Mouse (Mus musculus) intestine, embryonic 14.5 days (tissue): ENCODE measurements at regions not wholly inside any gene's neighbourhood (a gene's known extent, or its start where the extent isn't known, plus 50 kb on each side); places are given as distances from the start of the nearest gene placed in this dataset.

ENCODE experiments used
- ATAC-seq: fragments of 200-750 bp; cut with Nextera tagmentation; replicated peaks from 2 replicates; pipeline ENCODE4 v1.8.0; 2017; ENCODE audit warnings: low read depth, moderate number of reproducible peaks, moderate TSS enrichment, moderate library complexity; ENCODE audit not compliant: low FRiP score, low TSS enrichment
- DNase-seq: peaks from one replicate; pipeline ENCODE4 v3.0.0-alpha.2; 2018; ENCODE audit warnings: low spot score
- H3K27ac ChIP-seq: fragments of 300-500 bp; sonication (generic); 2 replicates; pipeline ENCODE4 v1.5.1; 2014; ENCODE audit warnings: low read depth, mild to moderate bottlenecking, control low read depth
- H3K27me3 ChIP-seq: fragments of 300-500 bp; sonication (generic); replicated peaks from 2 replicates; pipeline ENCODE4 v1.6.1; 2014; ENCODE audit warnings: low read length, control low read depth; ENCODE audit not compliant: control insufficient read depth, insufficient read depth
- H3K36me3 ChIP-seq: fragments of 300-500 bp; sonication (generic); 2 replicates; pipeline ENCODE4 v1.6.1; 2014; ENCODE audit warnings: low read length, control low read depth; ENCODE audit not compliant: control insufficient read depth, insufficient read depth
- H3K4me1 ChIP-seq: fragments of 300-500 bp; sonication (generic); replicated peaks from 2 replicates; pipeline ENCODE4 v1.6.1; 2014; ENCODE audit warnings: low read length, control low read depth, mixed read lengths; ENCODE audit not compliant: control insufficient read depth, insufficient read depth
- H3K4me2 ChIP-seq: fragments of 300-500 bp; sonication (generic); 2 replicates; pipeline ENCODE4 v1.6.1; 2014; ENCODE audit warnings: low read length
- H3K4me3 ChIP-seq: fragments of 300-500 bp; sonication (generic); 2 replicates; pipeline ENCODE4 v1.5.1; 2014; ENCODE audit warnings: low read depth, low read length, control low read depth, mixed read lengths
- H3K9ac ChIP-seq: fragments of 300-500 bp; sonication (generic); 2 replicates; pipeline ENCODE4 v1.6.1; 2014; ENCODE audit warnings: mild to moderate bottlenecking, low read length
- H3K9me3 ChIP-seq: fragments of 300-500 bp; sonication (generic); 2 replicates; pipeline ENCODE4 v1.6.1; 2016; ENCODE audit warnings: low read length, control low read depth; ENCODE audit not compliant: control insufficient read depth
- WGBS: fragments of 180-500 bp; shearing (Covaris S2); extraction: QIAGEN DNeasy Blood & Tissue Kit; methylation state at CpG from one replicate; pipeline ENCODE4 v1.1.7; 2014; 5-methylcytosine and 5-hydroxymethylcytosine counted together

DNA sequence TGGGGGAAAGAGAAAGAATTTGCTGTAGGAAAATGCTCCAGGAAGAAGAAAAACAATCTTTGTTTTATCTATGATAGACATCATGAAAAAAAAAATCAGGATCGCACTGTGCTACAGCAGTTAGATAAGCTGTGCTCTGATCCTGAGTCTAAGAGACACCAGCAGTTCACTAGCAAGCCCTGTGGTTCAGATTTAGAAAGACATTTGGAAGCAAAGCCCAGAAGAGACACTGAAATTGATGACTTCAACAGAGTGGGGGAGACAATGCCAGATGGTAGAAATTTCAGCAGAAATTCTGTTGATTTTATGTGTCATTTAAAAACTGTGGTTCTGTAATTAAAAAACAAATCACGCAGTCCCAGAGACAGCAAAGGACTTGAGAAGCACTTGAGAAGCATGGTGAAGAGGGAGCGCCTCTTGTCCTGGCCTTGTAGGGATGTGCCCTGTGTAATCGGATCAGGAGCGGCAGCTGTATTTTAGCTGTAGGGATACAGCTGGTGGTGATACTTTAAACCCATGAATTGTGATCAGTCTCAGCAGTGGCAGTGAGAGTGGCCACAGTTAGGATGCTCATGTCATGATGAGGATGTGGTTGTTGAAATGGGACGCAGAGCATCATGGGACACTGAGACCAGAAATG, 296.4 kb upstream of the Nt5e start:
- Histone ChIP-seq H3K4me3 (no peak overlapping the region), H3K9ac (no peak overlapping the region), H3K4me2 (no peak overlapping the region), H3K4me1 (no peaks in the 10 kb centered on the region), H3K27ac (no peak overlapping the region), H3K9me3 (no peaks in the 10 kb centered on the region), H3K27me3 (no peaks in the 10 kb centered on the region), H3K36me3 (no peaks in the 10 kb centered on the region)
- 79% methylated on average over 6 of the region's 6 CpGs for WGBS
- DNase-seq = no peak
- ATAC-seq = no peak

DNA sequence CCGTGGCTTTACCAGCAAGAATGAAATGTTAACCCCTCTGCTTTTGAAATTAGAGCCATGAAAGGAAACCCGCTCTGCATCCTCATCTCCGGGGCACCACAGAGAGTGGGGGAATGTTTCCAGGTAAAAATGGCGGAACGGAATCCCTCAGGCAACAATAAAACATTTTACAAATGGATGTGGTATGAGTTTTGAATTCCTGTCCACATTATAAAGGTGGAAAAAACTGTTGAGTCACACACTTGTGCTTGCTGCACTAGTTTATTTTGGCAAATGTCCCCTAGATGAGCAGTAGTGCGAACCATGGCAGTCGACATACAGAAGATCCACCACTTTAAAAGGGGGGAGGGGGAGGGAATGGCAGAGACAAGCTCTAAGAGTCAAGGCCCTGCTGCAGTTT, 289.4 kb upstream of the Nt5e start:
- Histone ChIP-seq H3K27ac (no peak overlapping the region), H3K36me3 (no peaks in the 10 kb centered on the region), H3K4me2 (no peak overlapping the region), H3K9ac (no peak overlapping the region), H3K9me3 (no peaks in the 10 kb centered on the region), H3K4me3 (no peak overlapping the region), H3K27me3 (no peaks in the 10 kb centered on the region), H3K4me1 (no peaks in the 10 kb centered on the region)
- DNase-seq (no peak), ATAC-seq (no peak)
- 89% methylated on average over 7 of the region's 7 CpGs for WGBS

- no peaks in the 10 kb centered on the region for H3K4me1 ChIP-seq
- DNase-seq (no peak), ATAC-seq (no peak)
- no peak overlapping the region for H3K27ac ChIP-seq
- H3K36me3 ChIP-seq = no peaks in the 10 kb centered on the region
- H3K27me3 ChIP-seq = no peaks in the 10 kb centered on the region
- H3K4me3 ChIP-seq = no peak overlapping the region
- no peaks in the 10 kb centered on the region for H3K9me3 ChIP-seq
- H3K9ac ChIP-seq = no peak overlapping the region
- no peak overlapping the region for H3K4me2 ChIP-seq
- 72% methylated on average over 13 of the region's 13 CpGs for WGBS
These were observed 277.7 kb upstream of the Nt5e start for GRCm38 (mm10) chr9:88049270-88049669.

DNA sequence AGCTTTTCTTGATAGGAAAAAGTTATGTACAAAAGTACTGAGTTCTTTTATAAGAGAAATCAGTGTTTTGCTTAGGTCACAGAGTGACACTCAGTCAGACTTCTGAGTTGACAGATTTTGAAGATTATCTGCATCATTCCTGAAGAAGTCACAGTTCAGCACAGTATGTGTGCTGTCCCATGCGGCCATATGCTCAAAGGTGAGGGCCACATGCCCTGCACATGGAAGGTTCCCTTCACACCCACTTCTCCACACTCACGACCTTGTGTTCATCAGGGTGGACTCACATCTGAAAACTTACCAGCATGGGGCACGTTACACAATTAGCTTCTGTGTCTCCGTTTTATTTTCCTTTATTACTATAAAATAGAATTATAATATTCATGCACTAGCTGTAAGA, 277.2 kb upstream of the Nt5e start:
- Histone ChIP-seq H3K9me3 (no peaks in the 10 kb centered on the region), H3K4me1 (no peaks in the 10 kb centered on the region), H3K4me3 (no peak overlapping the region), H3K9ac (no peak overlapping the region), H3K4me2 (no peak overlapping the region), H3K36me3 (no peaks in the 10 kb centered on the region), H3K27ac (no peak overlapping the region), H3K27me3 (no peaks in the 10 kb centered on the region)
- ATAC-seq = no peak
- WGBS = 82% methylated on average over 4 of the region's 4 CpGs
- no peak for DNase-seq

DNA sequence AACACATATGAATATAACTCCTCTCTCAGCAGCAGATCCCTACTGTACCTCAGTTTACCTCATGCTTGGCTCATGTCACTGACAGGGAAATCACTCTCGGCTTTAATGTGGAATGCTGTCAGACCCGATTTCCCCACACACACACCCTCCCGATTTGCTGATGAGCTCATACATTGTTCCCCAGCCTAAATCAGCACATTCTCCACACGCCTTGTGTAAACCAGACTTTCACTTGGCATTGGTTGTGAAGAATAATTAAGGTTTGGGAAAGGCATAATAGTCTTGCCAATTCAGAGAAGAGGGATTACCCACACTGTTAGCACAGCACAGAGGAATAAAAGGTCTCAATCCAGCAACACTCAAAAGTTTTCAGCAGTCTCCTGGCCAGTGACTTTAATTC, 268.4 kb upstream of the Nt5e start:
- no peaks in the 10 kb centered on the region for H3K27me3 ChIP-seq
- no peak for DNase-seq
- H3K27ac ChIP-seq = no peak overlapping the region
- ATAC-seq = no peak
- H3K4me2 ChIP-seq = no peak overlapping the region
- 57% methylated on average over 4 of the region's 4 CpGs for WGBS
- no peaks in the 10 kb centered on the region for H3K36me3 ChIP-seq
- H3K4me3 ChIP-seq = no peak overlapping the region
- H3K4me1 ChIP-seq = no peaks in the 10 kb centered on the region
- no peak overlapping the region for H3K9ac ChIP-seq
- H3K9me3 ChIP-seq = no peaks in the 10 kb centered on the region

DNA sequence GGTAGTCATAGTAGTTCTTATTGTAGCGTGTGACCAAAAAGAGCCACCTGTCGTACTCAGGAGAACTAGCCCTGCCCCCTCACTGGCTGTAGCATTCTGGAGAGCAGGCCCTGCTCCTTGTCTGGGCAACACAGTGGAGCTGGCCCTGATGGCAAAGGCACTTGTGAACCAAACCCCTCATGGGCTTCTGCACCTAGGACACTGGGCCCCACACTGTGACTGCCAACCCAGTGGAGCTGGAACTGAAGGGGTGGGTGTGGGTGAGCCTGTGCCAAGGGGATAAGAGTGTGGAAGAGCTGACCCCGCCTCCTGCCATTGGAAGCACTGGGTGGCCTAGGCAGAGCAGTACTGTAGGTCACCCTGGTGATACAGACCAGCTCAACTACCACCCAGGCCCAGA, 268.0 kb upstream of the Nt5e start:
- no peaks in the 10 kb centered on the region for H3K36me3 ChIP-seq
- no peak overlapping the region for H3K27ac ChIP-seq
- no peaks in the 10 kb centered on the region for H3K4me1 ChIP-seq
- H3K9me3 ChIP-seq = no peaks in the 10 kb centered on the region
- ATAC-seq (no peak), DNase-seq (no peak)
- WGBS = 82% methylated on average over 3 of the region's 3 CpGs
- no peak overlapping the region for H3K4me3 ChIP-seq
- H3K9ac ChIP-seq = no peak overlapping the region
- H3K4me2 ChIP-seq = no peak overlapping the region
- H3K27me3 ChIP-seq = no peaks in the 10 kb centered on the region

DNA sequence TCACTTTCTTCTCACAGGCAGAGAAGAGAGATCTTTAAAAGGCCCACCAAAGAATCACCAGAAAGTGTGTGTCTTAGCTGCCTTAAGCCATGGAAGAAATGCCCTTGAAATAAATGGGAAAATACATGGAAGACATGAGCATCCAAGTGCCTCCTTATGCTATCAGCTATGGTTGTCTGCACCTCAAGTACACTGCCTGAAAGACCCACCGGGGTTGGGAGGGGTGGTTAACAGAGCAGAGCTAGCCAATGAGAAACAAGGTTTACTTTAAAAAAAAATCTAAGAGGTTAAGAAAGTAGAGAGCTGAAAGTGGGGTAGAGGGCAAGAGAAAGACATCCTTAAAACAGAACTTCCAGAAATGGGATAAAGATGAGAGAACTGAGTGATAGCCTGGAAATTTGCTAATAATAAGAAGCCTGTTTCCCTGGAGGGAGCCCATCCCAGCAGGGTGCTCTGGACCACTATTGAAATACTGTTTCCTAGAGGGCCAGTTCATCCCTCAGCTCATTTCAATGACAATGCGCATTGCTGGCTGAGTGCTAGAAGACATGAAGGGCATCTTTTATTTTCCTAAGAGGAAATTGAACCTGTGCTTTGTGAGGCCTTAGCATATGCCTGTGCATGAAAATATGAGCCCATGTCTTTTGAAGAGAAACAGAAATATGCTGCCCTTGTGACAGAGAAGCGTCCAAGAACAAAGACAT, 262.9 kb upstream of the Nt5e start:
- H3K9me3 ChIP-seq = no peaks in the 10 kb centered on the region
- no peak overlapping the region for H3K9ac ChIP-seq
- H3K36me3 ChIP-seq = no peaks in the 10 kb centered on the region
- WGBS = 62% methylated on average over 3 of the region's 3 CpGs
- no peaks in the 10 kb centered on the region for H3K4me1 ChIP-seq
- DNase-seq (no peak), ATAC-seq (no peak)
- H3K4me3 ChIP-seq = no peak overlapping the region
- H3K27me3 ChIP-seq = no peaks in the 10 kb centered on the region
- no peak overlapping the region for H3K27ac ChIP-seq
- H3K4me2 ChIP-seq = no peak overlapping the region

- H3K4me2 ChIP-seq = no peak overlapping the region
- no peak overlapping the region for H3K27ac ChIP-seq
- H3K27me3 ChIP-seq = no peaks in the 10 kb centered on the region
- H3K9ac ChIP-seq = no peak overlapping the region
- WGBS = 58% methylated on average over 4 of the region's 4 CpGs
- no peaks in the 10 kb centered on the region for H3K36me3 ChIP-seq
- H3K9me3 ChIP-seq = no peaks in the 10 kb centered on the region
- no peak for ATAC-seq
- no peak for DNase-seq
- no peaks in the 10 kb centered on the region for H3K4me1 ChIP-seq
- no peak overlapping the region for H3K4me3 ChIP-seq
These were observed 261.9 kb upstream of the Nt5e start for GRCm38 (mm10) chr9:88065057-88065456.

DNA sequence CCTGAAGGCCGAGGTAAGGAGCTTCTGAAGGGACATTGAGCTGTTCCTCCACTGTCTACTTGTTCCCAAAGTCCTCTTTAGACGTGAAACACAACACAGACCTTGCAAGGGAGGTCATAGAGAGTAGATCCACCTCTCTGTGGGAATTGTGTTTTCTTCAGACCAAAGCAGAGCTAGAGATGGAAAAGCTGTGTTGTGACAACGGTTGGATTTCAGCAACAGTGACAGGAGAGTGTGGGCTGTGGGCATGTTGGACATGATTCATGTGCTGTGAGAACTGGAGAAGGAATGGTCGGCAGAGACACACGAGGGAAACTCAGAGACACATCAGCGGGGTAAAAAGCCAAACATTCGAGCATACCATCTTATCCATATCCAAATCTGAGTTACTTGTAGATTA, 261.2 kb upstream of the Nt5e start:
- no peaks in the 10 kb centered on the region for H3K36me3 ChIP-seq
- H3K4me3 ChIP-seq = no peak overlapping the region
- no peaks in the 10 kb centered on the region for H3K4me1 ChIP-seq
- no peak overlapping the region for H3K9ac ChIP-seq
- H3K27ac ChIP-seq = no peak overlapping the region
- no peak for DNase-seq
- 74% methylated on average over 7 of the region's 7 CpGs for WGBS
- ATAC-seq = no peak
- no peak overlapping the region for H3K4me2 ChIP-seq
- no peaks in the 10 kb centered on the region for H3K27me3 ChIP-seq
- no peaks in the 10 kb centered on the region for H3K9me3 ChIP-seq
